Mouse (Mus musculus): Measurements from ENCODE around the gene Slc38a9. TPM values are rescaled to one million over a fixed set of nuclear protein-coding genes. Genes with fewer than 3 reads are reported as not detected.

Slc38a9 gene
- total and polyA plus RNA-seq, 3 experiments = 10.8 to 14.1 TPM; not detected in 1

GRCm38 (mm10) chr13:112747808-112748430, 87.4 kb downstream of the Slc38a9 start:
- TF ChIP-seq EP300 (IDR thresholded peaks at IDR 0.05; ENCODE audit: low read depth in 1 of 2, low read length in 2 of 2) (peak; percentile 37 to 38; a peak in 3 of 4 replicates), TCF12 (IDR thresholded peaks at IDR 0.05; ENCODE audit: low read depth, low read length) (0 out of 2 replicates have a peak, but pooled peaks have one; percentile 22), MXI1 (IDR thresholded peaks at IDR 0.05; ENCODE audit: low read depth, low read length) (no peak)
- no peaks in the 10 kb centered on the region for H3K9me3 ChIP-seq (replicated peaks; ENCODE audit: insufficient read depth, low read length)
- H3K4me1 ChIP-seq (ENCODE audit: control insufficient read depth in 1 of 2, insufficient read depth in 2 of 2, low read length in 2 of 2) = peaks cover 3 to 6% of the 10 kb centered on the region in 2 experiments
- DNase-seq (ENCODE audit: low read depth, low spot score) = peak; percentile 43
- no peaks in the 10 kb centered on the region for H3K27me3 ChIP-seq (ENCODE audit: control insufficient read depth in 1 of 2, insufficient read depth in 2 of 2, low read length in 2 of 2)
- H3K36me3 ChIP-seq (ENCODE audit: control insufficient read depth in 1 of 2, insufficient read depth in 2 of 2, low read length in 2 of 2) = peaks cover 0 to 2% of the 10 kb centered on the region in 2 experiments; a peak in 2 of 4 replicates
- H3K79me2 ChIP-seq (ENCODE audit: control insufficient read depth, insufficient read depth, low read length, poor library complexity) = no peaks in the 10 kb centered on the region
- no peak overlapping the region for H3K9ac ChIP-seq (ENCODE audit: control insufficient read depth, low read depth, low read length, poor library complexity, severe bottlenecking)
- no peak overlapping the region for H3K4me3 ChIP-seq (ENCODE audit: control insufficient read depth in 1 of 2, insufficient read depth in 1 of 2, low read depth in 2 of 2, low read length in 2 of 2)
- no peak overlapping the region for H3K27ac ChIP-seq (ENCODE audit: control insufficient read depth, low read depth, low read length)

- H3K27ac ChIP-seq (ENCODE audit: control insufficient read depth, low read depth, low read length) = no peak overlapping the region
- H3K9me3 ChIP-seq (replicated peaks; ENCODE audit: insufficient read depth, low read length) = no peaks in the 10 kb centered on the region
- H3K79me2 ChIP-seq (ENCODE audit: control insufficient read depth, insufficient read depth, low read length, poor library complexity) = no peaks in the 10 kb centered on the region
- DNase-seq (ENCODE audit: low read depth, low spot score) = no peak
- peaks cover 3 to 6% of the 10 kb centered on the region in 2 experiments for H3K4me1 ChIP-seq (ENCODE audit: control insufficient read depth in 1 of 2, insufficient read depth in 2 of 2, low read length in 2 of 2)
- no peak overlapping the region for H3K4me3 ChIP-seq (ENCODE audit: control insufficient read depth in 1 of 2, insufficient read depth in 1 of 2, low read depth in 2 of 2, low read length in 2 of 2)
- H3K9ac ChIP-seq (ENCODE audit: control insufficient read depth, low read depth, low read length, poor library complexity, severe bottlenecking) = no peak overlapping the region
- H3K27me3 ChIP-seq (ENCODE audit: control insufficient read depth in 1 of 2, insufficient read depth in 2 of 2, low read length in 2 of 2) = no peaks in the 10 kb centered on the region
- no peak for TF ChIP-seq NELFE (IDR thresholded peaks at IDR 0.05; ENCODE audit: low read depth, low read length)
- H3K36me3 ChIP-seq (ENCODE audit: control insufficient read depth in 1 of 2, insufficient read depth in 2 of 2, low read length in 2 of 2) = peaks cover 0 to 2% of the 10 kb centered on the region in 2 experiments; a peak in 2 of 4 replicates
Observed at GRCm38 (mm10) chr13:112748808-112749510, 88.4 kb downstream of the Slc38a9 start.

GRCm38 (mm10) chr13:112749881-112750280, 89.3 kb downstream of the Slc38a9 start:
- H3K27ac ChIP-seq (ENCODE audit: control insufficient read depth, low read depth, low read length) = no peak overlapping the region

More at GRCm38 (mm10) chr13:112749881-112750280, 89.3 kb downstream of the Slc38a9 start:
- Histone ChIP-seq H3K9ac (ENCODE audit: control insufficient read depth, low read depth, low read length, poor library complexity, severe bottlenecking) (no peak overlapping the region), H3K36me3 (ENCODE audit: control insufficient read depth in 1 of 2, insufficient read depth in 2 of 2, low read length in 2 of 2) (no peaks in the 10 kb centered on the region; a peak in 2 of 4 replicates), H3K4me3 (ENCODE audit: control insufficient read depth in 1 of 2, insufficient read depth in 1 of 2, low read depth in 2 of 2, low read length in 2 of 2) (no peak overlapping the region), H3K27me3 (ENCODE audit: control insufficient read depth in 1 of 2, insufficient read depth in 2 of 2, low read length in 2 of 2) (no peaks in the 10 kb centered on the region), H3K9me3 (replicated peaks; ENCODE audit: insufficient read depth, low read length) (no peaks in the 10 kb centered on the region), H3K4me1 (ENCODE audit: control insufficient read depth in 1 of 2, insufficient read depth in 2 of 2, low read length in 2 of 2) (peaks cover 3 to 6% of the 10 kb centered on the region in 2 experiments; a peak in 3 of 4 replicates), H3K79me2 (ENCODE audit: control insufficient read depth, insufficient read depth, low read length, poor library complexity) (no peaks in the 10 kb centered on the region)
- TF ChIP-seq GATA1 (IDR thresholded peaks at IDR 0.05; ENCODE audit: low read depth, low read length) (no peak), POLR2A (IDR thresholded peaks at IDR 0.05; ENCODE audit: control insufficient read depth in 1 of 2, insufficient read depth in 1 of 2, low read depth in 1 of 2, low read length in 2 of 2, poor library complexity in 1 of 2) (no peak), MEF2A (IDR thresholded peaks at IDR 0.05; ENCODE audit: extremely low read depth, insufficient replicate concordance, low read depth, low read length, poor library complexity, severe bottlenecking) (no peak)
- DNase-seq (ENCODE audit: low read depth, low spot score) = no peak

Data from MEL (cell line).